Mouse (Mus musculus): ENCODE data around the gene Zfp148. TPM values are rescaled to one million over a fixed set of nuclear protein-coding genes. Genes with fewer than 3 reads are reported as not detected.

Zfp148 gene
- polyA plus RNA-seq, 1 experiment from 2014 or later: 15.1 TPM

GRCm38 (mm10) chr16:33347134-33347533 lies 33.5 kb upstream of the Zfp148 start:
- no peak overlapping the region for H3K4me2 ChIP-seq
- no peak overlapping the region for H3K4me3 ChIP-seq (replicated peaks)
- ATAC-seq (ENCODE audit: low read depth) (no peak), DNase-seq (no peak)
- 68% methylated on average over 5 of the region's 5 CpGs for WGBS (ENCODE audit: insufficient replicate concordance)
- H3K27me3 ChIP-seq: no peaks in the 10 kb centered on the region
- peaks cover 11% of the 10 kb centered on the region for H3K4me1 ChIP-seq (replicated peaks)
- no peaks in the 10 kb centered on the region for H3K36me3 ChIP-seq
- no peak overlapping the region for H3K9ac ChIP-seq
- H3K9me3 ChIP-seq (replicated peaks): no peaks in the 10 kb centered on the region
- H3K27ac ChIP-seq: no peak overlapping the region

- no peak for ATAC-seq (ENCODE audit: low read depth)
- 61% methylated on average over 6 of the region's 6 CpGs for WGBS (ENCODE audit: insufficient replicate concordance)
- Histone ChIP-seq H3K27me3 (no peaks in the 10 kb centered on the region), H3K9me3 (replicated peaks) (no peaks in the 10 kb centered on the region), H3K4me2 (no peak overlapping the region), H3K4me3 (replicated peaks) (no peak overlapping the region), H3K36me3 (no peaks in the 10 kb centered on the region), H3K9ac (no peak overlapping the region), H3K4me1 (replicated peaks) (no peaks in the 10 kb centered on the region), H3K27ac (no peak overlapping the region)
- DNase-seq: no peak
Measured at GRCm38 (mm10) chr16:33357805-33358204, 22.8 kb upstream of the Zfp148 start.

- H3K4me1 ChIP-seq (replicated peaks): peaks cover 3% of the 10 kb centered on the region
- no peak overlapping the region for H3K9ac ChIP-seq
- no peak overlapping the region for H3K4me3 ChIP-seq (replicated peaks)
- ATAC-seq (ENCODE audit: low read depth) (no peak), DNase-seq (no peak)
- WGBS (ENCODE audit: insufficient replicate concordance): 67% methylated on average over 6 of the region's 6 CpGs
- H3K36me3 ChIP-seq: no peaks in the 10 kb centered on the region
- H3K9me3 ChIP-seq (replicated peaks): no peaks in the 10 kb centered on the region
- no peaks in the 10 kb centered on the region for H3K27me3 ChIP-seq
- no peak overlapping the region for H3K4me2 ChIP-seq
- no peak overlapping the region for H3K27ac ChIP-seq
Measured at GRCm38 (mm10) chr16:33365772-33366171, 14.9 kb upstream of the Zfp148 start.

- DNase-seq: no peak
- H3K27ac ChIP-seq: no peak overlapping the region
Measured at GRCm38 (mm10) chr16:33368632-33369031, 12.0 kb upstream of the Zfp148 start.

GRCm38 (mm10) chr16:33370836-33371235 lies 9.8 kb upstream of the Zfp148 start:
- Histone ChIP-seq H3K9me3 (replicated peaks) (no peaks in the 10 kb centered on the region), H3K27me3 (no peaks in the 10 kb centered on the region), H3K9ac (no peak overlapping the region), H3K4me2 (no peak overlapping the region), H3K4me3 (replicated peaks) (no peak overlapping the region), H3K27ac (no peak overlapping the region), H3K4me1 (replicated peaks) (peaks cover 4% of the 10 kb centered on the region; the same call in 1 of the 2 replicates), H3K36me3 (no peaks in the 10 kb centered on the region)
- DNase-seq (no peak), ATAC-seq (ENCODE audit: low read depth) (peak; percentile 43; the same call in 1 of the 2 replicates)
- 43% methylated on average over 6 of the region's 6 CpGs for WGBS (ENCODE audit: insufficient replicate concordance)

More at GRCm38 (mm10) chr16:33368632-33369031, 12.0 kb upstream of the Zfp148 start:
- Histone ChIP-seq H3K4me1 (replicated peaks) (peaks cover 4% of the 10 kb centered on the region), H3K36me3 (no peaks in the 10 kb centered on the region), H3K4me2 (no peak overlapping the region), H3K9ac (no peak overlapping the region), H3K9me3 (replicated peaks) (no peaks in the 10 kb centered on the region), H3K4me3 (replicated peaks) (no peak overlapping the region), H3K27me3 (no peaks in the 10 kb centered on the region)
- no peak for ATAC-seq (ENCODE audit: low read depth)
- 74% methylated on average over 3 of the region's 3 CpGs for WGBS (ENCODE audit: insufficient replicate concordance)

- H3K4me2 ChIP-seq: no peak overlapping the region
- WGBS (ENCODE audit: insufficient replicate concordance): 47% methylated on average over 5 of the region's 5 CpGs
- no peak overlapping the region for H3K9ac ChIP-seq
- no peaks in the 10 kb centered on the region for H3K9me3 ChIP-seq (replicated peaks)
- H3K4me3 ChIP-seq (replicated peaks): no peak overlapping the region
- DNase-seq: no peak
- peaks cover 4% of the 10 kb centered on the region; the same call in 1 of the 2 replicates for H3K4me1 ChIP-seq (replicated peaks)
- no peak for ATAC-seq (ENCODE audit: low read depth)
- no peaks in the 10 kb centered on the region for H3K36me3 ChIP-seq
- H3K27ac ChIP-seq: no peak overlapping the region
- no peaks in the 10 kb centered on the region for H3K27me3 ChIP-seq
Measured at GRCm38 (mm10) chr16:33372611-33373010, 8.0 kb upstream of the Zfp148 start.

GRCm38 (mm10) chr16:33373326-33373725 lies 7.3 kb upstream of the Zfp148 start:
- H3K4me1 ChIP-seq (replicated peaks): peaks cover 4% of the 10 kb centered on the region; the same call in 1 of the 2 replicates
- WGBS (ENCODE audit: insufficient replicate concordance): 84% methylated on average over 2 of the region's 2 CpGs
- ATAC-seq (ENCODE audit: low read depth): no peak
- no peak overlapping the region for H3K4me3 ChIP-seq (replicated peaks)
- H3K27ac ChIP-seq: no peak overlapping the region
- no peak for DNase-seq
- no peaks in the 10 kb centered on the region for H3K27me3 ChIP-seq
- H3K9ac ChIP-seq: no peak overlapping the region
- no peak overlapping the region for H3K4me2 ChIP-seq
- H3K9me3 ChIP-seq (replicated peaks): no peaks in the 10 kb centered on the region
- H3K36me3 ChIP-seq: no peaks in the 10 kb centered on the region

- ATAC-seq (ENCODE audit: low read depth): no peak
- H3K27ac ChIP-seq: no peak overlapping the region
- WGBS (ENCODE audit: insufficient replicate concordance): 63% methylated on average over 5 of the region's 5 CpGs
- DNase-seq: no peak
- no peaks in the 10 kb centered on the region for H3K36me3 ChIP-seq
- no peak overlapping the region for H3K9ac ChIP-seq
- H3K9me3 ChIP-seq (replicated peaks): no peaks in the 10 kb centered on the region
- no peaks in the 10 kb centered on the region for H3K27me3 ChIP-seq
- H3K4me2 ChIP-seq: no peak overlapping the region
- peaks cover 9% of the 10 kb centered on the region for H3K4me1 ChIP-seq (replicated peaks)
- no peak overlapping the region for H3K4me3 ChIP-seq (replicated peaks)
Measured at GRCm38 (mm10) chr16:33376266-33376665, 4.4 kb upstream of the Zfp148 start.

GRCm38 (mm10) chr16:33379219-33379943 lies 1.3 kb upstream of the Zfp148 start:
- H3K9ac ChIP-seq: peak overlapping the region; percentile 96
- 75% methylated on average over 6 of the region's 6 CpGs for WGBS (ENCODE audit: insufficient replicate concordance)
- H3K4me2 ChIP-seq: peak overlapping the region; percentile 84
- H3K27me3 ChIP-seq: no peaks in the 10 kb centered on the region
- no peak for DNase-seq
- H3K4me1 ChIP-seq (replicated peaks): peaks cover 33% of the 10 kb centered on the region
- no peaks in the 10 kb centered on the region for H3K9me3 ChIP-seq (replicated peaks)
- H3K4me3 ChIP-seq (replicated peaks): peak overlapping the region; percentile 95
- no peaks in the 10 kb centered on the region for H3K36me3 ChIP-seq
- ATAC-seq (ENCODE audit: low read depth): no peak
- H3K27ac ChIP-seq: peak overlapping the region; percentile 25; the same call in 1 of the 2 replicates

GRCm38 (mm10) chr16:33380882-33381613 lies 412 bp downstream of the Zfp148 start:
- H3K4me3 ChIP-seq (replicated peaks): peak overlapping the region; percentile 95
- ATAC-seq (ENCODE audit: low read depth): peak; percentile 69
- H3K4me2 ChIP-seq: peak overlapping the region; percentile 84
- WGBS (ENCODE audit: insufficient replicate concordance): under 1% methylated on average over 44 of the region's 80 CpGs
- no peaks in the 10 kb centered on the region for H3K36me3 ChIP-seq
- peak overlapping the region; percentile 96 for H3K9ac ChIP-seq
- no peaks in the 10 kb centered on the region for H3K9me3 ChIP-seq (replicated peaks)
- peak; percentile 44 for DNase-seq
- H3K27ac ChIP-seq: peak overlapping the region; percentile 79
- peaks cover 36% of the 10 kb centered on the region for H3K4me1 ChIP-seq (replicated peaks)
- no peaks in the 10 kb centered on the region for H3K27me3 ChIP-seq

GRCm38 (mm10) chr16:33381614-33382245 lies 1.1 kb downstream of the Zfp148 start:
- H3K36me3 ChIP-seq: no peaks in the 10 kb centered on the region
- H3K9ac ChIP-seq: peak overlapping the region; percentile 96
- 2% methylated on average over 18 of the region's 18 CpGs for WGBS (ENCODE audit: insufficient replicate concordance)
- peak; percentile 2 for DNase-seq
- no peaks in the 10 kb centered on the region for H3K9me3 ChIP-seq (replicated peaks)
- peak overlapping the region; percentile 95 for H3K4me3 ChIP-seq (replicated peaks)
- peaks cover 40% of the 10 kb centered on the region for H3K4me1 ChIP-seq (replicated peaks)
- H3K27ac ChIP-seq: peak overlapping the region; percentile 79
- ATAC-seq (ENCODE audit: low read depth): no peak
- H3K4me2 ChIP-seq: peak overlapping the region; percentile 84
- no peaks in the 10 kb centered on the region for H3K27me3 ChIP-seq

Measured in liver, embryonic 13.5 days (tissue).